Mouse (Mus musculus): ENCODE results near the gene Prom2.

The Prom2 gene

DNA sequence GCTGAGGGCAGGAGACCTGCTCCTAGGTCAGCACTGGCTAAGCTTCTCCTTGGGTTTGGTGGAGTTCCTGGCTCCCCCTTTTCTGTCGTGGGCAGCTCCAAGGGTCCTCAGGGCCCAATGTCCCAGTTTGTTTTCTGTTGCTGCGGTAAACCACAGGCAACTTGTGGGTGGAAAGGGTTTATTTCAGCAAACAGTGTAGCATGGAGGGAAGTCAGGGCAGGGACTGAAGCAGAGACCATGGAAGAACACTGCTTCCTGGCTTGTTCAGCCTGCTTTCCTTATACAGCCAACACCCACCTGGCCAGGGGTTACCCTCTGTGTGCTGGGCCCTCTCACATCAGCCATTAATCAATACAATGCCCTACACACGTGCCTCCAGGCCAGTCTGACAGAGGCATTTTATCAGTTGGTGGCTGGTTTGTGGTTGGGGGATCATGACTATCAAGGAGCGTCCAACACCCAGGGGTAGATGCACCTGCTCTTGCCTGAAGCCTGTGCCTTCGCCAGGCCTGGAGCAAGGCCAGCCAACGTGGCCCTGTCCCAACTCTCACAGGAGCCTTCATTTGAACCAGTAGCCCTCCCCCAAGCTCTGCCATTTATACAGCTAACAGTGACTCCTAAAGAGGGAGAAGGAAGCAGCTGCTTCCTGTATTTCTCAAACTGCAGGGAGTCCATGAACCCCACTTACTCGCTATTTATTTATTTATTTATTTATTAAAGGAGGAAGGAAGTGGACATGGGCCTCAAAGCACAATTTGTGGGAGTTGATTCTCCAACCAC, 17.1 kb downstream of the Prom2 start:
- peak; percentile 13 for DNase-seq (ENCODE audit: low spot score)

- no peak for DNase-seq (ENCODE audit: low spot score)
These were observed 19.2 kb downstream of the Prom2 start, which contains the start of gene Kcnip3 for GRCm38 (mm10) chr2:127522006-127522441. TSS of gene Kcnip3 (minus strand) at chr2:127522094.

DNA sequence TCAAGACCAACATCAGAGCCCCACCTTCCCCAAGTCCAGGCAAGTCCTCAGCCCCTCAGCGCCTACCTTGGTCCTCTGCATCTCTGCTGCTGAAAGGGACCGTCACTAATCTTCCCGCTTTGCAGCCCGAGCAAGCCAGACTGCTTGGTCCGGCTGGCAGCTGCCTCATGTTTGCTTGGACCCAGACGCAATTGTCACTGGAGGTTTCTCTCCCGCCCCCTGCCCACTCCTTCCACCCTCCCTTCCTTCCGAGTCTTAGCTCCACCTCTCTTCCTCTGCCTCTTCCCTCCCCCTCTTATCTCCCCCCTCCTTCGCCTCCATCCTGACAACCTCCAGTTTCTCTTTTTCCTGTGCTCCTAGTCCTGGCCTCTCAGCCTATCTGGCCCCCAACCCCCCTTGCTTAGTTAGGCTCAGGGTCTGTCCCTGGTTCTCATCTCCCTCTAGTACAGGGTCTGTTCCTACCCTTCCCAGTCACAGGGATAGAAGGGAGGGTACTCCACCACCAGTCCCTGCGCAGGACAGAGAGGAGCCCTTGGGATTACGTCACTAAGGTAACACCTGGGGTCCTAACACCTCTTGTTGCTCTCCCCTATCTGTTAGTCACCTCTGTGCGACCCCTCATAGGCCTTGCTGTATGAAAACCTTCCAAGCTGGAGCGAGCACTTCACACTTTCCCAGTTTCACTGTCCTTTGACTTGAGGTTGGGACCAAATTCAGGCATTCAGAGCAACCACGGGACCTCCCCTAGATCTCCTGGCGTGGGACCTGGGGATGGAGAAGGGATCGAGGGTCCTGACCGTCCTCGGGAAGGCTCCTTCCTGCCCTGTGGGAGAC, 19.9 kb downstream of the Prom2 start:
- no peak for DNase-seq (ENCODE audit: low spot score)

- DNase-seq (ENCODE audit: low spot score) = no peak
These were observed 21.1 kb downstream of the Prom2 start for GRCm38 (mm10) chr2:127520123-127520522.

DNA sequence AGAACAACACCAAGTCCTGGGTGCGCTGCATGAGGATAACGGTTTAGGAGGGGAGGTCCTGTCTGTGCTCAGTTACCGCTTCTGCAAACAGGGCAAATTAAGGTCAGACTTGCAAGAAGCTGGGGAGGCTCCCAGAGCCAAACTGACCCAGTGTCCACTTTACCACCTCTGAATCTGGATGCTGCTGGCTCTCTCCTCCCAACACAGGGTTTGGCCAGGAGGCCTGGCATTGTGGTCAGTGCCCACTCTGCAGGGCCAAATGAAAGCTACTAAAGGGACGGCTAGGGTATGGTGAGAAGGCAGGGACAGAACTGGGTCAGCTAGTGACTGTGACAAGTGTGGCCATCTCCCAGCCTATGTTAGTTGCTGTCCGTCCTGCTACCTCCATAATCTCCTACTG, 22.0 kb downstream of the Prom2 start:
- DNase-seq (ENCODE audit: low spot score) = no peak

DNA sequence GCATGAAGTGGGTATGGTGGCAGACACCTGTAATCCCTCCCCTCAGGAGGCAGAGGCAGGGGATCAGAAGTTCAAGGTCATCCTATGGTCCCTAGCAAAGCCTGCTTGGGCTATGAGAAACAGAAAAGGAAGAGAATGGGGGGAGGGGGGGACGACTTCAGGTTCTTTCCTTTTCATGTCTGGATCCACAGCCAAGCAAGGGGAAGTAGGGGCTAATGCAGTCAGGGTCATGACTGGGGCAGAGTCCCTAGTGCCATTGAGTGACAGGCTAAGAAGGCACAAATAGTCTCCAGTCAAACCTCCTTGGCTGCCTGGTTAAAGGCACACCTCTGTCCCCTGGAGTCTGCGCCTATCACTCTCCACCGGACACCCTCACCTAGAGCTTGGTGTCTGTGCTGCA, 22.4 kb downstream of the Prom2 start:
- no peak for DNase-seq (ENCODE audit: low spot score)

- no peak for DNase-seq (ENCODE audit: low spot score)
These were observed 23.0 kb downstream of the Prom2 start for GRCm38 (mm10) chr2:127518273-127518672.

GRCm38 (mm10) chr2:127517081-127517480, 24.2 kb downstream of the Prom2 start:
- no peak for DNase-seq (ENCODE audit: low spot score)

DNA sequence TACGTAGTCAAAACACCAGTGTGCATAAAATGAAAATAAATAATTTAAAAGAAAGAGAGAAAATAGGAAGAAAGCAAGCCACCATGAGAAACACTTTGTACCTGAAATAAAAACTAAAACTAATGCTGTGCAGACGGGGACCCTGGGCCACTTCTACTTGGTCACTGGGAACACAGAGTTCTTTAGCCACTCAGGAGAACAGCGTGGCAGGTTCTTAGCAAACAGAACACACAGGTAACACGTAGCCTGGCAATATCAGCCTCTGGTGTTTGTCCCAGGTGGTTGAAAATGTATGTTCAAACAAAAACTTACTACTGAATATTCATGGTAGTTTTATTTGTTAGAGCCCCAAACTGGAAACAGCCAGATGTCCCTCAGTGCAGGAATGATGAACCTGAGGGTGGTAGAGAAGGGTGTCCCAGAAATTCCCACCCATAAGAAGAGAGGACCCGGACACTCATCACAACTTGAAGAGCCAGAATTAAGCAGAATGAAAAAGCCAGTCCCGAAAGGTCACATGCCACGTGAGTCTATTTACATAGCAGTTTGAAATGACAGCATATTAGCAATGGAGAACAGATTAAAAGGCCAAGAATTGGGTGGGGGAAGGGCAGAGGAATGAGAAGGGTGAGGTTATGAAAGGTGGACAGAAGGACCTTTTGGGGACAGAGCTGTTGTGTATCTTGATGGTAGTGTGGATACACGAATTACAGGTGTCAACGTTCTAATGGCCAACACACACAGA, 26.7 kb downstream of the Prom2 start:
- DNase-seq (ENCODE audit: low spot score) = no peak

DNA sequence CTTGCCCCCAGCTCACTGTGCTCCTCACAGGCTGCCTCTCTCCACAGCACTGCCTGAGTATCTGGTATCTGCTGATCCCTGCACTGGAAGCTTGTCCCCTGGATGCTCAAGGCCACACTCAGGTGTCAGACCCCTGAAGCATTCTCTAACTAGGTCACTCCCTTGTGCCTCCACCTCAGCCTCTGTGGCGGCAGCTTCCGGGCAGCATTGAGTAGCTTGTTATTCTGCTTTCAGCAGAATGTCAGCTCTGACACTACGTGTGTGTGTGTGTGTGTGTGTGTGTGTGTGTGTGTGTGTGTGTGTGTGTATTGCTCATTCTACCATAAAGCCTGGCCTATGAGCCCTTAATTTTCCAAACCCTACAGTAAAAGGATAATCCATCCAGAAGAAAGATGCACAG, 28.0 kb downstream of the Prom2 start:
- DNase-seq (ENCODE audit: low spot score) = no peak

DNA sequence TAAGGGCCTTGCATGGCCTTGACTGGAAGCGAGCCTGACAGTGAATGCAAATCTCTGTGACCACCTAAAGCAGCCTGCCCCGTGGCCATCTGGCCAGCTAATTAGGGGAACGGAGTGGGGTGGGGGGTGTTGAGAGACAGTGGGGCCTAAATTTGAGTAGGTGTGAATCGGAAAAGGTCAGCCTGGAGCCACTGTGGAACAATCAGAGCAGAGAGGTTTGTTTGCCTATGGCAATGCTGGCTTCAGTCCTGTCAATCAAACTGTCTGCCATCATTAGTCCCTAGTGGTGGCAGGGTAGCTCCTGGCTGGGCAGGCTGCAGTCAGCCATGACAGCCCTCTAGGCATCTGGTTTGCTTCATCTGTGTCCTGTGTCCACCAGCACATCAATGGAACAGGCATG, 29.8 kb downstream of the Prom2 start:
- DNase-seq (ENCODE audit: low spot score) = no peak

DNA sequence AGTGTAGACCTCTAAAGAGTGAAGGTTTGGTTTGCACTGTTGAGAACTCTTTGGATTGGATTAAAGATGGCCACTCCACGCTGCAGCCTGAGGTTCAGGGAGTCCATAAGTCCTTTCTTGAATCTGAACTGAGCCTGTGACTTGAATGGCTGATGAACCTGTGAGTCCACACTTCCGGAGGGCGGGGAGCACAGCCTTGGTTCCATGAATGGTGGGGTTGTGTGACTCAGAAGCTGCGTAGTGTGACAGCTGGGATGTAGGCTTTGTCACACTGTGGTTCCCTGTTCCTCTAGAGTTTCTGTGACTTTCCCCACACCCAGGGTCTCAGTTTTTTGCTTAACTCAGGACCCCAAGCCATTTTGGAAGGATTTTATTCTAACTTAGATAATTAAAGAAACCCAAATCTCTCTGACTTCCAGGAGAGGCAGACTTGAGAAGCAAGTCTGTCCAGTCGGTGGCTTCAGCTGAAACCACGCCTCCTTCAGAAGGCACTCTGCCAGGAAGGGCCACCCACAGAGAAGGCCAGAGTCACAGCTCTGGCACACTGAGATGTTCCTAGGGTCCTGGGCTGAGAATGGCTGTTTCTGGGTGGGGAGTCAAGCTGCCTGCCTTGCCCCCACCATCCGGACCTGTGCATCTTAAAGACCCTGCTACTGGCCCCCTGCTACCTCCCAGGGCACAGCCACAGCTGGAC, 33.2 kb downstream of the Prom2 start:
- peak; percentile 45 for DNase-seq (ENCODE audit: low spot score)

DNA sequence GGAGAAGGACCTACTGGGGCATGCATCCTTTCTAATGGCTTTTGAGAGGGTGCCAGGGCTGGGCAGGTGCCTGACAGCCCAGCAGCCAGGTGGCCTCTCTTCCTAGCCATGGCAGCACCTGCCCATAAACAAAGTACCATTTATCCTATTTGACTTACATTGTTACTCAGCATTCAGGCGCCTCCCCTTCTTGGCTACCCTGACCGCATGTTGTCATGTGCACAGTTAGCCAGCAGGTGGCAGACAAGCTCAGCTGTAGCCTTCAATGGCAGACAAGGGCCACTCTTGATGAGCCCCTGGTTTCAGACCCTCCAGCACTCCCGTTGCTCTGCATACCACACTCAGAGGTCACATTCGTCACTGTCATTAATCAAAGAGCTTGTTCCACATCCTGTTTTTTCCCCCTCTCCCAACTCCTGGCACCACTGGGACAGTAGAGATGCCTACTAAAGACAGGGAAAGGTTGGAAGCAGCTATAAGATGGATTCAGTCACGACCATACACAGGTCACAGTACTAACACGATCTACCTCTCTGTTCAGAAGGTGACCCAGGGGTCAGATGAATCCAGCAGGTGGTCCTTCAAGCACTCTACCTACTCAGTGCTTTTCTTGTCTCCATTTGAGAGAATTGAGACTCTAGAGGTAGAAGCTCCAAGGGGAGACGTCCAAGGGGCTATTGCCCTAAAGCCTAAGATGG, 34.0 kb downstream of the Prom2 start:
- peak; percentile 83 for DNase-seq (ENCODE audit: low spot score)

DNA sequence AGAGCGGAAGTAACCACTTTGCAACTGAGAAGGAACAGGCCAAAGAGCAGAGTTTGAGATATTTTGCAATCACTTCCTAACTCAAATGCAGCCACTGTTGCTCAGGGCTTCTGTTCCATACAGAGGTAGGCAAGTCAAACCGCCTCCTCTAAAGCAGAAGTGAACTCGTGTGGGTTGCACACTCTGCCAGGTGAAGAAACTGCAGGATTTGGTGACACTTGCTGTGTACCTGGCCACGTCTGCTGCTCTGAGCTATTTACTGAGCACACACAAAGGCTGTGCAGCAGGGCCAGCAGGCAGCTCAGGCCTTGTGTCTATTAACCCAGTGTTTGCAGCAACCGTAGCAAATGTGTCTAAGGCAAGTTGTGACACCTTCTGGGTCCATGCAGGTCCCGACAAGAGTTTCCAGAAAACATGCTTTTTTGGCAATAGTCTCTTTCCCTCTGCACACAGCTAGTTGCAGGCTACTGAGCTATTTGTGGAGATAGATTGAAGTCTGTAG, 35.1 kb downstream of the Prom2 start:
- no peak for DNase-seq (ENCODE audit: low spot score)

- no peak for DNase-seq (ENCODE audit: low spot score)
These were observed 36.1 kb downstream of the Prom2 start for GRCm38 (mm10) chr2:127505196-127505595.

GRCm38 (mm10) chr2:127503751-127504549, 37.3 kb downstream of the Prom2 start:
- no peak for DNase-seq (ENCODE audit: low spot score)

- DNase-seq (ENCODE audit: low spot score) = peak; percentile 52
These were observed 40.2 kb downstream of the Prom2 start for GRCm38 (mm10) chr2:127501061-127501460.

DNA sequence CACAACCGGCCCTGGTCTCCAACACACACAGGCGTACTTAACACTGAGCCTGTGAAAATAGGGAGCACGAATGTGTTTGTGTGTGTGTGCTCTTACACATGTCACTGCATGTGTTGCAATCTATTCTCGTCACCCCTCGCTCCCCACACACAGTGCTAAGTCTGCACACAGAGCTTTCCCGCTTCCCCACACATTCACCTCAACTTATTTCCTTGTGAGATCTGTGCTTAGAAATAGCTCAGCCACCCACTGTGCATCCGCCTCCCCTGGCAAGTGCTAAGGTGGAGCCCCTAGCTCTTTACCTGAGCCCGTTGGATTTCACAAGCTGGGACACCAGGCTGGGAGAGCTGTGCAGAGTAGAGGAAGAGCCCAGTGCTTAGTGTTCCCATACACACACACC, 42.5 kb downstream of the Prom2 start:
- DNase-seq (ENCODE audit: low spot score) = no peak

GRCm38 (mm10) chr2:127496321-127496720, 44.9 kb downstream of the Prom2 start:
- DNase-seq (ENCODE audit: low spot score) = no peak

DNA sequence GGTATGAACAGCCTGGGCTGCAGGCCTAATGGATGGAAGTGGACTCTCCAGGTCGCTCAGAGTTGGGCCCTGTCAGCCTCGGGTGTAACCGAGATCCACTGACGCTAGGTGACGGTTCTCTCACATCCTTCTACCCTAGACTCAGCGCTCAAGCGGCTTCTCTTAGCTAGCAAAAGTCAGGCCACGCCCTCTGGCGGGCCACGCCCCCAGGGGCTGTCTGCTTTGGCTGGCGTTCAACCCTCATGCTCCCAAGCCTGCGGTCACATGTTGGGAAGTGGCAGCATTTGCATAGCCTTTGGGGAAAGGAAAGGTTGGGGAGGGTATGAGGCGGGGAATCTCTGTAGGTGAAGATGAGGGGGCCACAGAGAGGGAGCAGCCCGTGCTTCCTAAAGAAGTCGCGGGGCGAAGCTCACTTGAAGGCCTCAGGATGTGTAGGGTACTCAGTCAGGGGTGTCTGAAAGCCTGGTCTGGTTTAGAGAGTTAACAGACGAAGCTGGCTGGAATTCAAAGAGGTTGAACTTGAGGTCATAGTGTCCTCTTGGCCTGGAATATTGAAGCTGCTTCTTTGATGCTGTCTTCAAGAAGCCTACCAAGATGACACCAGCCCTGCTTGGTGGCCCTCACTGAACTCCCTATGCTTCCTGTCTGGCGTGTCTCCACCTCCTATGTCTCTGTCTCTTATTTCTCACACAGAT, 56.6 kb downstream of the Prom2 start:
- peak; percentile 54 for DNase-seq (ENCODE audit: low spot score)
